Comparison of ENCODE assay signal across 17 mouse cellular contexts in genomic region chr16:24398476-24398875, GRCm38 (mm10). TPM values are rescaled to one million over a fixed set of nuclear protein-coding genes. Genes with fewer than 3 reads are reported as not detected.
A peak's percentile ranks its signal among the peaks of the same experiment; 100 is the strongest.
DNase-seq lines count a peak whose midpoint lies in the region; ATAC-seq and TF ChIP-seq lines count a peak whose summit lies in the region.
"Had no signal": no experiment of that assay in that cellular context is flagged by ENCODE, and none has a peak within 500 bp of the region (broad histone marks: within the 10 kb centered on the region; RNA-seq: fewer than 3 reads in every experiment).

No protein-coding gene starts in this region.

- H3K4me2 ChIP-seq in heart, embryonic 13.5 days = no peak overlapping the region
- no peak overlapping the region for H3K4me2 ChIP-seq in lung, postnatal 0 days (replicated peaks; ENCODE audit: low read depth, low read length)
- H3K4me2 ChIP-seq in liver, embryonic 13.5 days = peak overlapping the region; percentile 21; the same call in 1 of the 2 replicates
- H3K4me2 ChIP-seq in stomach, embryonic 16.5 days (ENCODE audit: low read depth, low read length) = no peak overlapping the region
- H3K4me2 ChIP-seq in neural tube, embryonic 15.5 days = no peak overlapping the region
- H3K4me2 ChIP-seq: hindbrain, embryonic 12.5 days; limb, embryonic 12.5 days had no signal

- H3K4me3 ChIP-seq in heart, embryonic 13.5 days = no peak overlapping the region
- H3K4me3 ChIP-seq in lung, postnatal 0 days (ENCODE audit: low read depth, low read length) = no peak overlapping the region
- H3K4me3 ChIP-seq in liver, embryonic 13.5 days (replicated peaks) = no peak overlapping the region
- H3K4me3 ChIP-seq in stomach, embryonic 16.5 days (replicated peaks; ENCODE audit: low read length) = no peak overlapping the region
- H3K4me3 ChIP-seq in neural tube, embryonic 15.5 days (replicated peaks) = no peak overlapping the region
- H3K4me3 ChIP-seq: hindbrain, embryonic 12.5 days; limb, embryonic 12.5 days; megakaryocyte, embryonic 14.5 days had no signal

- no peak for TF ChIP-seq CTCF in lung, postnatal 0 days (IDR thresholded peaks at IDR 0.05)

- H3K9ac ChIP-seq in heart, embryonic 13.5 days = no peak overlapping the region
- no peak overlapping the region for H3K9ac ChIP-seq in lung, postnatal 0 days (replicated peaks; ENCODE audit: low read depth)
- no peak overlapping the region for H3K9ac ChIP-seq in liver, embryonic 13.5 days
- no peak overlapping the region for H3K9ac ChIP-seq in stomach, embryonic 16.5 days (ENCODE audit: low read length)
- H3K9ac ChIP-seq in neural tube, embryonic 15.5 days (replicated peaks) = no peak overlapping the region
- H3K9ac ChIP-seq: hindbrain, embryonic 12.5 days; limb, embryonic 12.5 days had no signal

- TF ChIP-seq EP300 in lung, postnatal 0 days (IDR thresholded peaks at IDR 0.05) = no peak

- H3K9me3 ChIP-seq in heart, embryonic 13.5 days = no peaks in the 10 kb centered on the region
- no peaks in the 10 kb centered on the region for H3K9me3 ChIP-seq in lung, postnatal 0 days (ENCODE audit: low read length)
- H3K9me3 ChIP-seq in liver, embryonic 13.5 days (replicated peaks) = no peaks in the 10 kb centered on the region
- H3K9me3 ChIP-seq in stomach, embryonic 16.5 days (replicated peaks; ENCODE audit: control insufficient read depth, low read length) = no peaks in the 10 kb centered on the region
- no peaks in the 10 kb centered on the region; the same call in 1 of the 2 replicates for H3K9me3 ChIP-seq in neural tube, embryonic 15.5 days (replicated peaks)
- H3K9me3 ChIP-seq: hindbrain, embryonic 12.5 days; limb, embryonic 12.5 days; megakaryocyte, embryonic 14.5 days had no signal

- ATAC-seq in heart, embryonic 13.5 days (ENCODE audit: extremely low read depth, insufficient number of reproducible peaks, low FRiP score, low TSS enrichment) = no peak
- ATAC-seq in lung, postnatal 0 days = no peak
- no peak for ATAC-seq in liver, embryonic 13.5 days (ENCODE audit: low read depth)
- no peak for ATAC-seq in stomach, embryonic 16.5 days (ENCODE audit: insufficient read depth, low FRiP score)
- no peak for ATAC-seq in neural tube, embryonic 15.5 days (ENCODE audit: low FRiP score)
- ATAC-seq: activated CD4-positive, CD25-positive, alpha-beta regulatory T cell, adult 4 months; midbrain, embryonic 16.5 days had no signal

- no peaks in the 10 kb centered on the region for H3K27me3 ChIP-seq in heart, embryonic 13.5 days (replicated peaks)
- H3K27me3 ChIP-seq in lung, postnatal 0 days (replicated peaks; ENCODE audit: insufficient read depth, low read length) = no peaks in the 10 kb centered on the region
- peaks cover 18% of the 10 kb centered on the region for H3K27me3 ChIP-seq in liver, embryonic 13.5 days
- H3K27me3 ChIP-seq in stomach, embryonic 16.5 days (ENCODE audit: control insufficient read depth, insufficient read depth, low read length) = no peaks in the 10 kb centered on the region
- 0 out of 2 replicates have a peak, but pooled peaks cover 5% of the 10 kb centered on the region for H3K27me3 ChIP-seq in neural tube, embryonic 15.5 days (replicated peaks)
- H3K27me3 ChIP-seq: hindbrain, embryonic 12.5 days; limb, embryonic 12.5 days; Patski had no signal

- H3K4me1 ChIP-seq in heart, embryonic 13.5 days = peaks cover 73% of the 10 kb centered on the region
- peaks cover 45% of the 10 kb centered on the region; the same call in 1 of the 2 replicates for H3K4me1 ChIP-seq in lung, postnatal 0 days (ENCODE audit: insufficient read depth, low read depth, low read length)
- peaks cover 30% of the 10 kb centered on the region for H3K4me1 ChIP-seq in liver, embryonic 13.5 days (replicated peaks)
- H3K4me1 ChIP-seq in stomach, embryonic 16.5 days (ENCODE audit: control insufficient read depth, insufficient read depth, low read length) = peaks cover 63% of the 10 kb centered on the region
- H3K4me1 ChIP-seq in neural tube, embryonic 15.5 days = peaks cover 23% of the 10 kb centered on the region

- H3K36me3 ChIP-seq in heart, embryonic 13.5 days = peaks cover 5% of the 10 kb centered on the region
- no peaks in the 10 kb centered on the region for H3K36me3 ChIP-seq in lung, postnatal 0 days (ENCODE audit: insufficient read depth, low read length)
- no peaks in the 10 kb centered on the region for H3K36me3 ChIP-seq in liver, embryonic 13.5 days
- no peaks in the 10 kb centered on the region for H3K36me3 ChIP-seq in stomach, embryonic 16.5 days (ENCODE audit: control insufficient read depth, insufficient read depth, low read length)
- H3K36me3 ChIP-seq in neural tube, embryonic 15.5 days = no peaks in the 10 kb centered on the region

- 44% methylated on average over 4 of the region's 4 CpGs for WGBS in heart, embryonic 13.5 days
- WGBS in lung, postnatal 0 days = 27% methylated on average over 4 of the region's 4 CpGs
- WGBS in liver, embryonic 13.5 days (ENCODE audit: insufficient replicate concordance) = 27% methylated on average over 4 of the region's 4 CpGs
- 22% methylated on average over 4 of the region's 4 CpGs for WGBS in stomach, embryonic 16.5 days
- 9% methylated on average over 4 of the region's 4 CpGs for WGBS in neural tube, embryonic 15.5 days

- no peak for DNase-seq in heart, adult 9 months (ENCODE audit: low spot score in 2 of 2)
- no peak for DNase-seq in lung, postnatal 0 days (ENCODE audit: low spot score)
- no peak for DNase-seq in lung, postnatal 36 days
- no peak for DNase-seq in liver, embryonic 13.5 days
- no peak for DNase-seq in retina, postnatal 1 day
- DNase-seq: adrenal gland, postnatal 14 days; cerebellum, adult 8-10 months; thymus, postnatal 36 days had no signal

- peak overlapping the region; percentile 20; the same call in 1 of the 2 replicates for H3K27ac ChIP-seq in heart, embryonic 13.5 days (replicated peaks)
- H3K27ac ChIP-seq in lung, postnatal 0 days (ENCODE audit: low read length) = peak overlapping the region; percentile 62; the same call in 1 of the 2 replicates
- H3K27ac ChIP-seq in liver, embryonic 13.5 days = peak overlapping the region; percentile 2; the same call in 1 of the 2 replicates
- peak overlapping the region; percentile 4 for H3K27ac ChIP-seq in stomach, embryonic 16.5 days (ENCODE audit: low read length)
- no peak overlapping the region for H3K27ac ChIP-seq in neural tube, embryonic 15.5 days (replicated peaks)
- H3K27ac ChIP-seq: hindbrain, embryonic 12.5 days; limb, embryonic 12.5 days had no signal

RNA-seq across cellular contexts. Expression of gene Lpp, which starts 5.2 kb away (rescaled TPM):
- polyA plus RNA-seq in heart, embryonic 13.5 days (2015; fragmentation: Nextera tagmentation; extraction: Ambion mirVana) = 37.9 and 39.8 TPM in 2 replicates
- polyA plus RNA-seq in lung, postnatal 0 days (2015; fragmentation: Nextera tagmentation; extraction: Ambion mirVana) = 36.8 and 42.7 TPM in 2 replicates
- polyA plus RNA-seq in liver, embryonic 13.5 days (2015; fragmentation: Nextera tagmentation; extraction: Ambion mirVana) = 6.1 and 7.4 TPM in 2 replicates
- 79.4 and 89.8 TPM in 2 replicates for polyA plus RNA-seq in stomach, embryonic 16.5 days (2015; fragmentation: Nextera tagmentation; extraction: Ambion mirVana)
- polyA plus RNA-seq in neural tube, embryonic 15.5 days (2015; fragmentation: Nextera tagmentation; extraction: Ambion mirVana) = 10.6 and 19.5 TPM in 2 replicates
